Mouse (Mus musculus) intestine, postnatal 0 days (tissue): Measurements from ENCODE around the gene Nynrin. TPM values are rescaled to one million over a fixed set of nuclear protein-coding genes. Genes with fewer than 3 reads are reported as not detected.

ENCODE experiments used
- ATAC-seq: fragments of 200-750 bp; cut with Nextera tagmentation; 2 replicates; pipeline ENCODE4 v1.8.0; 2017; ENCODE audit warnings: mild to moderate bottlenecking, moderate TSS enrichment, moderate library complexity
- H3K27ac ChIP-seq: fragments of 300-500 bp; sonication (generic); 2 replicates; pipeline ENCODE4 v1.5.1; 2014; ENCODE audit warnings: mild to moderate bottlenecking, low read depth, low read length, moderate library complexity
- H3K27me3 ChIP-seq: fragments of 300-500 bp; sonication (generic); replicated peaks from 2 replicates; pipeline ENCODE4 v1.6.1; 2014; ENCODE audit warnings: low read length, mixed read lengths; ENCODE audit not compliant: control insufficient read depth, insufficient read depth
- H3K36me3 ChIP-seq: fragments of 300-500 bp; sonication (generic); 2 replicates; pipeline ENCODE4 v1.6.1; 2014; ENCODE audit warnings: mild to moderate bottlenecking, moderate library complexity; ENCODE audit not compliant: control insufficient read depth, insufficient read depth
- H3K4me1 ChIP-seq: fragments of 300-500 bp; sonication (generic); replicated peaks from 2 replicates; pipeline ENCODE4 v1.6.1; 2014; ENCODE audit warnings: antibody characterized with exemption, low read length, mixed read lengths; ENCODE audit not compliant: control insufficient read depth, insufficient read depth
- H3K4me2 ChIP-seq: fragments of 300-500 bp; sonication (generic); replicated peaks from 2 replicates; pipeline ENCODE4 v1.6.1; 2014; ENCODE audit warnings: low read depth, mild to moderate bottlenecking, moderate library complexity
- H3K4me3 ChIP-seq: fragments of 300-500 bp; sonication (generic); 2 replicates; pipeline ENCODE4 v1.5.1; 2014; ENCODE audit warnings: low read depth, low read length
- H3K9ac ChIP-seq: fragments of 300-500 bp; sonication (generic); 2 replicates; pipeline ENCODE4 v1.6.1; 2014; ENCODE audit warnings: mild to moderate bottlenecking, low read depth, low read length
- H3K9me3 ChIP-seq: fragments of 300-500 bp; sonication (generic); 2 replicates; pipeline ENCODE4 v1.6.1; 2016; ENCODE audit warnings: mixed run types; ENCODE audit not compliant: control insufficient read depth
- CTCF ChIP-seq: sonication (generic); IDR thresholded peaks from 2 replicates; pipeline ENCODE4 v1.5.1; 2016; ENCODE audit warnings: low read depth, mild to moderate bottlenecking, control low read depth, antibody characterized with exemption, moderate library complexity
- WGBS: fragments of 180-500 bp; shearing (Covaris S2); extraction: QIAGEN DNeasy Blood & Tissue Kit; methylation state at CpG from one replicate; pipeline ENCODE4 v1.1.7; 2014; 5-methylcytosine and 5-hydroxymethylcytosine counted together
- polyA plus RNA-seq: library from polyadenylated mRNA; unstranded; fragments of >200 nt; fragmentation: Nextera tagmentation; extraction: Ambion mirVana; gene quantifications from 2 replicates; pipeline ENCODE4 v1.2.1, GENCODE M21; 2015

Gene Nynrin
- polyA plus RNA-seq, 1 experiment from 2014 or later, result 2.2 TPM

DNA sequence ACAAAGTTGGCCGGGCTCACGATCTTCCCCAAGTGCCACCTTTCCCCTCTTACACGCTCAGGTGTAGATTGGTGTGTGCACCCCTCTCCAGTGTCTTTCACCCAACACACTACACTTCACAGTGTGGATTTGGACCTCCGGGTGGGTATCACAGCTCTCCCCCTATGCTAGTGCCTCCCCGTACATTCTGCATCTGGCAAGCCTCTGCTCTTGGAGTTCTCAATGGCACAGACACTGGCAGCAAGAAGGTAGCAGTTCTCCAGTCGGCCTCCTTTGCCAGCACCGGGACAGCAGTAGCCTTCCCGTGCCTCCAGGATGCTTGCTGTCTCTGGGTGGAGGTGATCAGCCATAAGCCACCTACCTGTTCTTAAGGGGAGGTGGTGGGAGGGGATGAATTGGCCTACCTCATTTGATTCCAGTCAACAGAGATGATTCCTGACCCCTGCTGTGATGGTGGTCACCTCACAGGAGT, 19.5 kb downstream of the Nynrin start:
- no peaks in the 10 kb centered on the region for H3K27me3 ChIP-seq
- H3K9me3 ChIP-seq, result no peaks in the 10 kb centered on the region
- peaks cover 34% of the 10 kb centered on the region for H3K36me3 ChIP-seq
- no peak for ATAC-seq
- no peaks in the 10 kb centered on the region for H3K4me1 ChIP-seq
- 79% methylated on average over 8 of the region's 8 CpGs for WGBS
- H3K4me2 ChIP-seq, result peak overlapping the region; percentile 64; the same call in 1 of the 2 replicates
- no peak overlapping the region for H3K27ac ChIP-seq
- no peak overlapping the region for H3K4me3 ChIP-seq
- no peak overlapping the region for H3K9ac ChIP-seq
- TF ChIP-seq CTCF, result no peak

DNA sequence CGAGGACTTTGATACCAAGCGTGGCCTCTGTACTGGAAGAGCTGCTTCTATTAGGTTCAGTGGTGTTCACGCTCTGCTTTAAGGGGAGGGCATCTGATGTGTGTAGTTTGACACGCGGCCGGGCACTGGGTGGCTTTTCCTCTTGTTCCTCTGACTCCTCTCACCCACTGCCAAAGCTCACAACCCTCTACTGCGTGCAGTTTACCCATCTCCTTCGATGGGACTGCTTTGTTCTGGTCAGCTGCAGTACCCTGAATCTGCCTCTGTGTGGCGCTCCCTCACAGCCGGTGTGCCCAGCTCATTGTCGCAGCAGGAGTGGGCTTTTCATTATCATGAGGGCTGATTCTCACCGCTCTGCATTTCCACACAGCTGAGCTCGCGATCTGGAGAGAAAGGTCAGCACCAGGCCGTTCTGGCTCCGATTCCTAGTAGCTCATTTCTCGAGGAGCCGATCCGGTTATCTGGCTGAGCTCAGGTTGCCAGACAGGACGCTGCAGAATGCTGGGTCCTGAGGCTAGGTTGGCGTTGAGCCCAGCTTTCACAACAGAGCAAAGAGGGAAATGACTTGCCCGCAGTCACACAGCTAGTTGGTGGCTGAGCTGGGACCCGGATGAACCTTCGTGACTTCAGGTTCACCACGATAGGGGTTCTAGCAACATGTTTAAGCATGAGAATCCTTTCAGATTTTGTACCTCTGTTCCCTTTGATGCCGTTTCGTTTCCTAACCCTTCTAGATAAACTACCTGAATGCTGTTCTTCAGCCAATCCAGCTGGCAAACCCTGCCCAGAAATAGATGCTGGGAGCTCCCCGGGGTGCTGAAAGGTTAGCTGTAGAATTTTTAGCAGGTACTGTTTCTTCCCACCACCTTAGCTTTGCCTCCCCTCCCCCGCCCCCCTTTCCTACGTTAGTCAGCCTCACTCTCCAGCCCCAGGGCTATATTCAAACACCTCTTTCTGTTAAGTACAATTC, 20.2 kb downstream of the Nynrin start:
- Histone ChIP-seq H3K36me3 (peaks cover 26% of the 10 kb centered on the region), H3K4me3 (peak overlapping the region; percentile 28), H3K27ac (no peak overlapping the region), H3K4me1 (no peaks in the 10 kb centered on the region), H3K27me3 (no peaks in the 10 kb centered on the region), H3K9me3 (no peaks in the 10 kb centered on the region), H3K9ac (0 out of 2 replicates have a peak overlapping the region, but pooled peaks have one; percentile 4), H3K4me2 (peak overlapping the region; percentile 64)
- TF ChIP-seq CTCF, result peak; percentile 97
- WGBS, result 10% methylated on average over 30 of the region's 30 CpGs
- peak; percentile 64 for ATAC-seq

DNA sequence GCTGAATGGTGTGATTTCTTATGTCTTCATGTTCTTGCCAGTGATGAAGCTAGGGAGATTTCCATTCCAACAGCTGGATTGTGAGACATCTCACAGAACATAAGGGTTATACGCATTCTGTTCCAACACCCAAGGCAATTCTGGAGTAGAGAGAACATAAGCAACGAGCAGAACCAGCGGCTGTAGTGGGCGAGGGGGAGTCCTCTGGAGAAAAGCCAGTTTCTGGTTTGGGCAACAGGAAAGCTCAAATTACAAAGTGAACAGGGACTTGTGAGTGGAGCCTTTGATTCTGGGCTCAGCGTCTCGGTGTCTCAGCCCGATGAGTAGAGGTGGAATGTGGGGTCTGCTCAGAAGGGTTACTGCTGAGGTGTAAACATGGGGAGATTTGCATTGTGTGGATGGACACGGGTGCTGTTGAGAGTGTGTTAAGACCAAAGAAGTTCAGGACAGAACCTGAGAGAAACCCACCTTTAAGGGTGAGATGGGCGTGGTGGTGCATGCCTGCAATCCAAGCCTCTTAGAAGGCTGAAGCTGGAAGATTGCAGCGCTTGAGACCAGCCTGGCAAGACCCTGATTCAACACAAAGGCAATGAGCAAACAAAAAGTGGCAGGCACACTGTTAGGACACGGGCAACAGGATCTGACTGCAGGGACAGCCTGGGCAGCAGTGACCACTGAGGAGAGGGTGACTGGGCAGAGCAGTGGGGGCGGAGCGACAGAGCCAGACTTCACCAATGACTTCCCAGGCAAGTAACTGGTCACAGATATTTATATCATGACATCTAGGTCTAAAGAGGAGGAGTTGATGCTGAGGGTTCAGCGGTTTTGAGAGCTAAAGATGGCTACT, 23.9 kb downstream of the Nynrin start:
- Histone ChIP-seq H3K27me3 (no peaks in the 10 kb centered on the region), H3K27ac (no peak overlapping the region), H3K9me3 (no peaks in the 10 kb centered on the region), H3K36me3 (no peaks in the 10 kb centered on the region), H3K9ac (no peak overlapping the region), H3K4me1 (peaks cover 3% of the 10 kb centered on the region; the same call in 1 of the 2 replicates), H3K4me3 (no peak overlapping the region), H3K4me2 (no peak overlapping the region)
- ATAC-seq, result no peak
- no peak for TF ChIP-seq CTCF
- 19% methylated on average over 14 of the region's 14 CpGs for WGBS

DNA sequence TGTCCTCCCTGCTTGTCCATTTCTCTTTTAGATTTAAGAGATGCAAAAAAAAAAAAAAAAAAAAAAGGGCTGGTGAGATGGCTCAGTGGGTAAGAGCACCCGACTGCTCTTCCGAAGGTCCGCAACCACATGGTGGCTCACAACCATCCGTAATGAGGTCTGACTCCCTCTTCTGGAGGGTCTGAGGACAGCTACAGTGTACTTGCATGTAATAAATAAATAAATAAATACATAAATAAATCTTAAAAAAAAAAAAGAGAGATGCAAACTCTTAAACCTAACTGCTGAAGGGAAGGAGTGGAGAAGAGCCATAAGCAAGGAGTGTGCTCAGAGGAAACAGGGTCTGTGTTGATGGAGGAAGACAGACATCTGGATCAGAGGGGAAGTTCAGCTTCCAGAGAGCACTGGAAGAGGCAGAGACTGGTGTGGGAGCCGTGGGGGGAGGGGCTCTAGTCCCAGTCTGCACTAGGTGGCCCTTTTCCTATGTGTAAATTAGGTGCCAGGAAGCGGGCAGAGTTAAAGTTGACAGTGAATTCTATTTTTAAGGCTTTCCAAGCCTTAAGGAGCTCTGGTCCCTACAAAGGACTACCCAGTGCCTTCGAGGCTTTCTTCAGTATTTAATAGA, 24.6 kb downstream of the Nynrin start:
- TF ChIP-seq CTCF, result no peak
- 25% methylated on average over 7 of the region's 7 CpGs for WGBS
- H3K4me1 ChIP-seq, result peaks cover 8% of the 10 kb centered on the region; the same call in 1 of the 2 replicates
- H3K4me3 ChIP-seq, result no peak overlapping the region
- H3K36me3 ChIP-seq, result no peaks in the 10 kb centered on the region
- H3K27me3 ChIP-seq, result no peaks in the 10 kb centered on the region
- no peak for ATAC-seq
- no peaks in the 10 kb centered on the region for H3K9me3 ChIP-seq
- no peak overlapping the region for H3K27ac ChIP-seq
- no peak overlapping the region for H3K4me2 ChIP-seq
- H3K9ac ChIP-seq, result no peak overlapping the region

DNA sequence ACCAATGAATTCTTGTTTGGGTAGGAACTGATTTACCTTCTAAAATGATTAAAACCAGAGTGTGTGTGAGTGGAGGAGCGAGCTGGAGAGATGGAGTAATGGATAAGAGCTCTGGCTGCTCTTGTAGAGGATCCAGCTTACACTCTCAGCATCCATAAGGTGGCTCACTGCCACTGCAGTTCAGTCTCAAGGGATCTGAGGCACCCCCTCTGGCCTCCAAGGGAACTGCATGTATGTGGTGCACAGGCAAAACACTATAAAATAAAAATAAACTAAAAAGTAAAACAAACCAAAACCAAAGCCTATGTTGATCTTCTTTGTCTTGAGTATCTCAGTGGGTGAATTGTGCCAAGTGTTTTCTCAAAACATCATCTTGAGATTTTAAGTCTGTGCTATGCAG, 25.8 kb downstream of the Nynrin start:
- peak; percentile 96 for TF ChIP-seq CTCF
- no peak overlapping the region for H3K4me2 ChIP-seq
- no peak overlapping the region for H3K4me3 ChIP-seq
- H3K4me1 ChIP-seq, result peaks cover 8% of the 10 kb centered on the region; the same call in 1 of the 2 replicates
- no peaks in the 10 kb centered on the region for H3K9me3 ChIP-seq
- 37% methylated on average over 1 of the region's 1 CpGs for WGBS
- no peaks in the 10 kb centered on the region for H3K36me3 ChIP-seq
- no peak for ATAC-seq
- no peak overlapping the region for H3K27ac ChIP-seq
- H3K27me3 ChIP-seq, result no peaks in the 10 kb centered on the region
- no peak overlapping the region for H3K9ac ChIP-seq
